Mouse (Mus musculus): ENCODE measurements around the gene Barx2.

Gene Barx2

DNA sequence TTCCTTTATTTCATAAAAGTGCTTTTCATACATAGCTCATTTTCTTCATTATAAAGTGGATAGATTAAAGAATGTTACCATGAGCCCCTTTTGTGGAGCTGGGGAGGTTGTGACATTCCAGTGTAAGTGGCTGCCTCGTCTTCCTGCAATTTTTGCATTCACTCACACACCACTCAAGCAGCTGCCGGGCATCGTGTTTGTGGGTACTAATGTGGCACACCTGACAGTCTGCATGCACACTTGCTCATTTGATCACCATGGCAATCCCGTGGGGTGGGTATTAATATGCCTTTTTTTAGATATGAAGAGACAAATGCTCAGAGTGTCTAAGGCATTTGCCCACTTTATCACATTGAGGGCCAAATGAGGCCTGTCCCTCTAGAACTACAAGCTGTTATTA, 24.9 kb downstream of the Barx2 start:
- no peak for DNase-seq (ENCODE audit: low spot score)

DNA sequence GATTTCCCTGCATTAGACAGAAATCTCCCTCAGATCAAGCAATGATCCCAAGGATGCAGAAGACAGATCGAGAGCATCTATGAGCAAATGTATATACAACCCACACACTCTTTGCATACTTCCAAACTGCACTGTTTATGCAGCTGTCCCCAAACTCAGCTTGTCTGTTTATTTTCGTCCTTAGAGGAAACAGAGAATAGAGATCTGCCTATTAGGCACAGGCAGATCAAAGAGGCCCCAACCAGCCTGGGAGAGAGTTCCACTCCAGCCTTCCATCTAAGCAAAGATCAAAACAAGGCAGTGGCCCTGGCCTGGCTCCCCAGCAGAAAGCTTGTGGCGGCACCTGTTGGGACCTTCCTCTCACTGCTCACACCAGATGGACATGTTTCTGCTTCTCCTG, 27.0 kb downstream of the Barx2 start:
- DNase-seq (ENCODE audit: low spot score), result no peak

DNA sequence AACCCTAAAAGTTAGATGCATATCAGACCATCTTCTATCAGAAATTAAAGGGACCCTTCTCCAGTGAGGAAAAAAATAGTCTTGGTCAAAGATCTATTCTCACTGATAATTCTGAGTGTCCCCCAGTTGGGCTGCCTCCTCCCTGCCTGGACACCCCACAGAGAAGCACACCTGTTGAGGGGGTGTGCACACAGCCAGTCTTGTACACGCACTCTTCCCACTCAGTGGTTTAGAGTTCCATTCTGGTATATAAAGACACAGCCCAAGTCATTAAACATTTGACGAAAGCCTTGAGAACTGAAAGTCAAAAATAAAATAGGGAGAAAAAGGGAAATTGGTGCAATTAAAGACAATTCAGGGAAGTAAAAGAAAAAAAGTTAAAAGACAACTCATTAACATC, 30.9 kb downstream of the Barx2 start:
- DNase-seq (ENCODE audit: low spot score), result no peak

- DNase-seq (ENCODE audit: low spot score), result no peak
Observed at GRCm38 (mm10) chr9:31875556-31875955, 37.7 kb downstream of the Barx2 start.

DNA sequence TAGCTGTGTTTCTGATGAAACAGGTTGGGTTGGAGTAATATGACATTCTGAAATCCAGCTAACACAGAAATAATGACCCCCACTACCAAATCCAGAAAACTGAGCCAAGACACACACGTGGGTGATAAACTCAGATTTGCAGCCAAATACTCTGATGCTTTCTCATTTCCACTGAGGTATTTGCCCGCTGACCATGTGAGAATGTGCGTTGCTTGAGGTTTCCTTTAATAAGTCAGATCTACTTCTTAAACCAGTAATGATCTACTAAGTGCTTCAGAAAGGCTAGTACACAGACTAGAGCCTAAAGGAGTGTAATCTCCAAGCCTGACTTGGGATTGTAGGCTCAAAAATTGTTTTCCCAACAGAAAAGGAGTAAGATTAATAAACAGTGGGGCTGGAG, 39.0 kb downstream of the Barx2 start:
- DNase-seq (ENCODE audit: low spot score), result no peak

GRCm38 (mm10) chr9:31871410-31871809, 41.9 kb downstream of the Barx2 start:
- no peak for DNase-seq (ENCODE audit: low spot score)

DNA sequence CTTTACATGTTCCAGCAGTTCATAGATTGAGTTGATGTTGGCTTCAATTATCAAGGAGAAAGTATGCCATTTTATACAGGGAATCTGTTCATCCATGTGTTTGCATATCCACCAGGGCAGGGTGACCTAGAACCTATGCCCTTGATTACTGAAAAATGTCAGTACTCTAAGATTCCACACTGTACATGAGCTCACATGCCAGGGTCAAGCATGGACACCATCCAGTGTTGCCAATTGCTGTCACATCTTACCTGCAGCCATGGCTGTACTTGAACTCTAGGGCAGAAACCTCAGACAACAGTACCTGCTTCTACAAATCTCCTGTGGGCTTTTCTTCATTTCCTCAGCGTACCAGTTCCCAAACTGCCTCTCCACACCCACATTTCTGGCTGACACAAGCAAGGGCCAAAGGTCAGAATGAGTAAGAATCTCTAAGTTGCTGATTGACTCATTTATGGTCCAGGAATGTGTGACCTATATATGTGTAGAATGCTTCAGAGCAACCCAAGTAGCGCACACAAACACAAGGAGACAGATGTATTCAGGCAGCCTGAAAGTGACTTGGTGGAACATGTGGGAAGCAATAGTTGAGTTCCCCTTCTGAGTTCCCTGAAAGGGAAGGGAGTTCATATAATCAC, 44.3 kb downstream of the Barx2 start:
- no peak for DNase-seq (ENCODE audit: low spot score)

GRCm38 (mm10) chr9:31863830-31864229, 49.4 kb downstream of the Barx2 start:
- DNase-seq (ENCODE audit: low spot score), result no peak

GRCm38 (mm10) chr9:31859446-31859845, 53.8 kb downstream of the Barx2 start:
- no peak for DNase-seq (ENCODE audit: low spot score)

GRCm38 (mm10) chr9:31858720-31859340, 54.4 kb downstream of the Barx2 start:
- DNase-seq (ENCODE audit: low spot score), result peak; percentile 66

DNA sequence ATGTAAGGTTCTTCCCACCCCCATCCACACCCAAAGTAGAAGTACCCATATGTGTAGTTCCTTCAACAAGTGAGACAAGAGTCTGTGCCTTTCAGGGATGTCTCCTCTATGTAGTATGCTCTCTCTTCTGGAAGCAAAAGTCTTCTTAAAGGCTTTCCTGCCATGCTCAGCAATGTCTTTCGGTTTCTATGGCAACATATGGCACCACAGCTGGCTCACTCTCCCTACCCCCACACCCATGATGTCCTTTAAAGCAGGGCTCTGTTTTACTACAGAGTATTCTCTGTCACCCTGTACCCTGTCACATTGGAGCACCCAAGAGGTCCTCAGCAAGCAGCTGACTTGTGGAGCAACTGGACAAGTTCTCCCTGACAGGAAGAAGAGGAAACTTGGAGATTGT, 55.8 kb downstream of the Barx2 start:
- no peak for DNase-seq (ENCODE audit: low spot score)

GRCm38 (mm10) chr9:31856437-31856836, 56.8 kb downstream of the Barx2 start:
- DNase-seq (ENCODE audit: low spot score), result no peak

DNA sequence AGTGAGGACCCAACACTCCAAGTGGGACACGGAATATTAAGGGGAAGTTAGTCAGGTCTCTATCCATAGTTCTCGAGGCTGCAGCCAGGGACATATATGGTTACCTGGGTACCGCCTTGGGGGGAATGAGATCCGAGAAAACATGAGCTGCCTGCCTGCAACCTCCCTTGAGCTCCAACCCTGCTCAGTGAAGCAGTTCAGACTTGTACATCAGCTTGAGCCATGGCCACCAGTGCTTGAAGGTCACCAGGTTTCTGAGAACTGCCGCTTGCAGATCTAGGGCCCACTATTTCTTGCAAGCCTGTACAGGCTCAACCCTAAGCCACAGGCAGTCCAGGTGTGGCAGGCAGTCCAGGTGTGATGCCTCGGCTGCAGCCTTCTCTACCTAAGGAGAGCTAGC, 57.6 kb downstream of the Barx2 start:
- DNase-seq (ENCODE audit: low spot score), result no peak

DNA sequence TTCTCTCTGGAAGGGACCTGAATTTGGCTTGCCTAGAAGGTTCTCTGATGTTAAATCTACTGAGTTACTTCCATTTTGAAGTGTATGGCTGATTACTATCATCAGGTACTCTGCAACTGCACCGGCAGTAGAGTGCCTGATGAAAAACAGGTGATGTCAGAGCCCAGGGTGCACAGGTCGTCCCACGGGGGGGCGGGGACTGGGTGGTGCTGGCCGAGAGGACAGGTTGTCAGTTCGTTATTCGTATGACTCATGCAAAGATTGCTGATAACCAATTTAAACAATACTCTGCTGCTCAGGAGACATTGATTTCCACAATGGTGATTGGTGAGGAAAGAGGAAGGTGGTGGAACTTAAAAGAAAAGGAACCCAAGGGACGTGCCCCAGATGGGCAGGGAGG, 61.6 kb downstream of the Barx2 start:
- DNase-seq (ENCODE audit: low spot score), result no peak

GRCm38 (mm10) chr9:31850706-31851105, 62.6 kb downstream of the Barx2 start:
- no peak for DNase-seq (ENCODE audit: low spot score)

DNA sequence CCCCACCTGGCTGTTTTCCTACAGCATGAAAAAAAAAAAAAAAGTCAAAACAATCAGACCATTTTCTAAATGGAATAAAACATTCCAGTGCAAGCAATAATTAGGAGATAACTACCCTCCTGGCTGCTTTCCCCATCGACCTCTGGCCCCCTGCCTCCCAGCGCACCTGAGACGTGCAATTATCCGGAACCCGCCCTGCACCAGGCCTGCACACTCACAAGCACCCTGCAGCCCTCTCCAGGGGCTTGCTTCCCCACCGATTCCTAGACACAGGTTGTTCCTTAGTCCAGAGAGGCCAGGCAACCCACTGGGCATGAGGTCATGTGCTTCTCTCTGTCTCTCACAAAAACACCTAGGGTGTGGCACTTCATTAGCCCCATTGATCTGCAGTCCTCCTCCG, 63.9 kb downstream of the Barx2 start:
- DNase-seq (ENCODE audit: low spot score), result no peak

DNA sequence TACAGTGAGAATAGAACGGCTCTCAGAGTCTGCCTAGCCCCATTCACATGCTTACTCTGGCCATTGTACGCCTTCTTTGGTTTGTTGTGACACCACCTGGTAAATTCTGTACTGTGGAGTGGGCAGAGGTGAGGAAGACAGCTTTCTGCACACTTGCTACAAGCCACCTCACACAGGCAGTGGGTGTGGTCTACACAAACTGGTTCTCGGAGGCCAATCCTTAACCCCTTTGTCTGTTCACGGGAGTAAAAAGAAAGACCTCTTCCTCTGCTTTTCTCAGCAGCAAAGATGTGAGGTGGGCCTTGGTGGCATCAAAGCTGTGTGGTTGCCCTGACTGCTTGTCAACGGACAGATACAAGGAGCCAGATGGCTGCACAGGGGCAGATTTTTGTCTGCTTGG, 68.6 kb downstream of the Barx2 start:
- no peak for DNase-seq (ENCODE audit: low spot score)

GRCm38 (mm10) chr9:31841108-31841815, 72.0 kb downstream of the Barx2 start:
- no peak for DNase-seq (ENCODE audit: low spot score)

GRCm38 (mm10) chr9:31840571-31840970, 72.7 kb downstream of the Barx2 start:
- DNase-seq (ENCODE audit: low spot score), result no peak

GRCm38 (mm10) chr9:31840037-31840436, 73.2 kb downstream of the Barx2 start:
- DNase-seq (ENCODE audit: low spot score), result no peak

DNA sequence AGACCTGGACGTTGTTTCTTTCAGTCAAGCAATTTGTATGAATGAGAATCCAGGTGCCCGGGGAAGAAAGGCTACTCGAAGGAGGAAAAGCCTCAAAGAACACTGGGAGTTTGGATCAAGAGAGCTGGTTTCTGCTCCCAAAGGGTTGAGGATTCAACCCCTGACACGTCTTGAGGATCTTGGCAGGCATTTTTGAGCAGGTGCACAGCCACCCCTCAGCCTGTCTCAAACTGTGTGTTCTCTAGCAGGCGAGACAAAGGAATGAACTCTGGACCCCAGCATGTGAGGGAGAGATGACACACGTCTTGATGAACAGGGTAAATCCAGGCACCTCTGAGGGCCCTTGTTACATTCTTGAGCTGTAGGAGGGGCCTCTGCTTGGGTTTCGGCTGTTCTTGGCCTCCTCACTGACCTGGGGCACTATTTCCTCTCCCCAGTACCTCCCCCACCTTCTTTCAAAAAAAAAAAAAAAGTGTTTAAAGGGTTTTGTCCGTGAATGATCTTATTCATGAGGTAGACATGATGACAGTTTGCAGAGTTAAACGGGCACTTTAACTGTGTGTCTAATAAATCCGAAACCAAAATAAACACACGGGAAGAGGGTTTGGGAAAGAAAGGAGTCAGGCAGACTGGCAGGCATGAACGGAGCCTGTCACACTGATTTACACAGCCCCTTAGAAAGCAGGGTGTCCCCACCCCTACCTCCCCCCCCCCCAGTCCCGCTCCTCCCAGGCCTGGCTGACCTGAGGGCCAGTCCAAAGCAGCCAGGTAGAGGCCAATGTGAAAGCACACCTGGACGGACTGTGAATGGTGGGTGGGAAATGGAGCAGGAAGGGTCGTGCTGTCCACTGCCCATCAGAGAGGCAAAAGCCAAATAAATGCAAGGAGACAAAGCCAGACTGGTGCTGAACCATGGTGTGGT, 73.9 kb downstream of the Barx2 start:
- DNase-seq (ENCODE audit: low spot score), result peak; percentile 21

DNA sequence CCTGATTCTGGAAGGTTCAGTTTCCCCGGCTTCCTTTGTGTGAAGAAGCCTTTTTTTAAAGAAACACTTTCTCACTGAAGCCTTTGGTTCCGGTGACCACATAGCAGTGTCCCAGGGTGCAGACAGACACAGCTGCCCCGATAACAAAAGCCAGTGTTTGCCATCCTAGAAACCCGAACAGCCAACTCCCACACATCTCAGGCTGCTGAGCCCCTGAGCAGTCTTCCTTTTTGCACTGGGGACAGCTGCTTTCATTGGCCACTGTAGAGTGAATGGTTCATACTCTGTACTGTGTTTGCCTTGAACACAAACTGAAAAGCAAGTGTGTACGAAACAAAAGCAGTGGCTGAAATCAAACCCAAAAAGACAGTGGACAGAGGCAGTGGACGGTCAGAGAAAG, 75.2 kb downstream of the Barx2 start:
- DNase-seq (ENCODE audit: low spot score), result no peak

All from embryo, embryonic 10 days (tissue).